Mouse (Mus musculus): ENCODE data around the gene Npff. TPM values are rescaled to one million over a fixed set of nuclear protein-coding genes. Genes with fewer than 3 reads are reported as not detected.

Npff gene
- polyA plus RNA-seq, 1 experiment from 2014 or later: 2.9 TPM

DNA sequence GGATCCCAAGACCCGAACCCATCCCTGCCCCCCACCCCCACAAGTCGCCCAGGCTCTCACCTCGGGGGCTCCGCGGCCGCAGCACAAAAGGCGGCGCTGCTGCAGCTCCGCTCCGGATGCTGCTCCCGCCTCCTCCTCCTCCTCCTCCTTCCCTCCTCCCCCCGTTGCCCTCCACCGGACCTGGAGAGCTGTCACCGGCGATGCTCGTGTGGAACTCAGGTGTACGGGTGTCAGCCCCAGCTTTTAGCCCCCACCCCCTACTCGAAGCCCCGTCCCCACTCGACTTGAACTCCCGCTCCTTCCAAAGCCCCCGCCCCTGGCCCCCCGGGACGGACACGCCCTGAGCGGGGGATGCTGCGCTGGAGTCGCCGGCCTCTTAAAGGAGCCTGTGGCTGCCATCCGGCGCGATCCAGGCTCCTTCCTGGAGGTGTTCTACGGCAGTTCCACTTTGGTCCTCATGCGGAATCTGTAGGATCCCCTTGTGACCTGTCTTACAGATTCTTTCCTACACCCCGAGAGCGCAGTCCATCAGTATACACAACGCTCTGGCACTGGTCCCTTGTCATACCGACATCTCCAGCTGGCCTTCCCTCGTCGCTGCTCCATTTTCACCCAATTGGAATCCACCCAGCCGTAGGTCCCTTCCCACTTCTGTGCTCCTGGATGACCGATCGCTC lies 7.9 kb downstream of the Npff start, which contains the start of gene Map3k12:
Gene Map3k12, minus strand, starts transcription at position 337 of the 677 bp plus-strand sequence.
- Histone ChIP-seq H3K36me3 (ENCODE audit: control insufficient read depth, insufficient read depth) (no peaks in the 10 kb centered on the region), H3K27me3 (replicated peaks; ENCODE audit: control insufficient read depth, insufficient read depth, low read length) (no peaks in the 10 kb centered on the region), H3K9me3 (ENCODE audit: control insufficient read depth, low read length) (no peaks in the 10 kb centered on the region), H3K4me2 (ENCODE audit: low read length) (peak within 1 kb of the TSS; percentile 96), H3K27ac (ENCODE audit: low read length) (peak within 1 kb of the TSS; percentile 100), H3K9ac (replicated peaks; ENCODE audit: low read depth, low read length) (peak within 1 kb of the TSS; percentile 90), H3K4me1 (replicated peaks; ENCODE audit: control insufficient read depth, insufficient read depth, low read length) (peaks cover 53% of the 10 kb centered on the region), H3K4me3 (replicated peaks; ENCODE audit: low read length) (peak within 1 kb of the TSS; percentile 73)
- ATAC-seq: peak; percentile 14
- under 1% methylated on average over 43 of the region's 43 CpGs for WGBS

DNA sequence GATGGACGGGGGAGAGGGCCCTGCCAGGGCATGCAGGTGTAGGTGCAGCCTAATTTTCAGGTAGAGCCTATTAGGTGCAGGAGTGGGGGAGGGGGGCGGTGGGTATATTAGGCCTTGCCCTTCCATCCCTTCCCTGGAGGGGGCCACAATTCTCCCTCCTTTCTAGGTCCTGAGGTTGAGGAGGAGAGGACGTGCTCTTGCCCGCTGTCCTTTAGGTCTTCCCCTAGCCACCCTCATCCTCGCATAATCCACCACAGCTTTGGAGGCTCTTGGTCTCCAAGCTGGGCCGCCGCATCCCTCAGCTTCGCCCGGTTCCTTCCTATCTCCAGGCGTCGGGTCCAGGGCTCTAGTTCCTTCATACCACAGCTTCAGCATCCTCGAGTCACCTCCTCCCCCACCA lies 8.4 kb downstream of the Npff start:
- WGBS: 2% methylated on average over 9 of the region's 12 CpGs
- ATAC-seq: no peak
- peak overlapping the region; percentile 100 for H3K27ac ChIP-seq (ENCODE audit: low read length)
- no peaks in the 10 kb centered on the region for H3K36me3 ChIP-seq (ENCODE audit: control insufficient read depth, insufficient read depth)
- no peaks in the 10 kb centered on the region for H3K27me3 ChIP-seq (replicated peaks; ENCODE audit: control insufficient read depth, insufficient read depth, low read length)
- peak overlapping the region; percentile 73 for H3K4me3 ChIP-seq (replicated peaks; ENCODE audit: low read length)
- peaks cover 59% of the 10 kb centered on the region for H3K4me1 ChIP-seq (replicated peaks; ENCODE audit: control insufficient read depth, insufficient read depth, low read length)
- peak overlapping the region; percentile 90 for H3K9ac ChIP-seq (replicated peaks; ENCODE audit: low read depth, low read length)
- peak overlapping the region; percentile 96 for H3K4me2 ChIP-seq (ENCODE audit: low read length)
- H3K9me3 ChIP-seq (ENCODE audit: control insufficient read depth, low read length): no peaks in the 10 kb centered on the region

DNA sequence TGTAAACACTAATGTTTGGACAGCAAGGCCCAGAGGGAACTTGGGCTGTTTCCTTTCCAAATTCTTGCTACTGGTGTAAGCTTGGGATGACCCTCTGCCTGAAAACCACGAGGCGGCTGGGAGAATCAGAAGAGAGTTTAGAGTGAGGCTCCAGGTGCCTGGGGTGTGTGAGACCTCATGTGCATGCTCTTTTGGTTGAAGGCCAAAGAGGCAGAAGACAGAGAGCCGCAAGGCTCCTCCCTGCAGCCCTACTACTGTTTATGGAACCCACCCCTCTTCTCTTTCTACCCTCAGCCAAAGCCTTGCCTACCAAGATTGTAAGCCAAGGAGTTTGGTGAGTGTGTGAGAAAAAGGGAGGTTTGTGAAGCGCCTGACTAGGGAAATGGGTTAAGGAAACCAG lies 9.0 kb downstream of the Npff start:
- Histone ChIP-seq H3K4me1 (replicated peaks; ENCODE audit: control insufficient read depth, insufficient read depth, low read length) (peaks cover 64% of the 10 kb centered on the region), H3K4me2 (ENCODE audit: low read length) (peak overlapping the region; percentile 96), H3K9ac (replicated peaks; ENCODE audit: low read depth, low read length) (peak overlapping the region; percentile 90), H3K4me3 (replicated peaks; ENCODE audit: low read length) (peak overlapping the region; percentile 73), H3K27ac (ENCODE audit: low read length) (peak overlapping the region; percentile 100), H3K9me3 (ENCODE audit: control insufficient read depth, low read length) (no peaks in the 10 kb centered on the region), H3K27me3 (replicated peaks; ENCODE audit: control insufficient read depth, insufficient read depth, low read length) (no peaks in the 10 kb centered on the region), H3K36me3 (ENCODE audit: control insufficient read depth, insufficient read depth) (no peaks in the 10 kb centered on the region)
- ATAC-seq: no peak
- 38% methylated on average over 4 of the region's 4 CpGs for WGBS

DNA sequence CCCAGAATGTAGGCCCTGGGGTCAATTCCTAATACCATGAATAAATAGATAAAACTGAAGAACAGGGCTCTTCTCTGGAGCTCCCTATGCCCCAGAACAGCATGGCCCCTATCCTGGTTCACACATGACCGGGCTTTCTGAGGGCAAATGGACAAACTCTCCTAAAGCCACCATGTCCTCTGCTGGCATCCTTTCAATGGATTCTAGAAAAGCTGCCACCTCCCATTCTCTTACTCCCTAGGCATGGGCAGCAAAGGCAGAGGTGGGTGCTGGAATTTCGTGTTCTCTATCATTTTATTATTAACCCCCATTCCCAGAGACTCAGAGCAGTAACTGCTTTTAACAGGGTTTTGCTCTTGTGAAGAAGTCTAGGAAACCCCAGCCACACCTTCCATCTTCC lies 9.5 kb downstream of the Npff start:
- no peak overlapping the region for H3K27ac ChIP-seq (ENCODE audit: low read length)
- H3K4me2 ChIP-seq (ENCODE audit: low read length): peak overlapping the region; percentile 96
- H3K36me3 ChIP-seq (ENCODE audit: control insufficient read depth, insufficient read depth): no peaks in the 10 kb centered on the region
- H3K4me3 ChIP-seq (replicated peaks; ENCODE audit: low read length): peak overlapping the region; percentile 73
- no peak for ATAC-seq
- 85% methylated on average over 2 of the region's 2 CpGs for WGBS
- H3K27me3 ChIP-seq (replicated peaks; ENCODE audit: control insufficient read depth, insufficient read depth, low read length): no peaks in the 10 kb centered on the region
- H3K9ac ChIP-seq (replicated peaks; ENCODE audit: low read depth, low read length): no peak overlapping the region
- H3K4me1 ChIP-seq (replicated peaks; ENCODE audit: control insufficient read depth, insufficient read depth, low read length): peaks cover 66% of the 10 kb centered on the region
- H3K9me3 ChIP-seq (ENCODE audit: control insufficient read depth, low read length): no peaks in the 10 kb centered on the region

DNA sequence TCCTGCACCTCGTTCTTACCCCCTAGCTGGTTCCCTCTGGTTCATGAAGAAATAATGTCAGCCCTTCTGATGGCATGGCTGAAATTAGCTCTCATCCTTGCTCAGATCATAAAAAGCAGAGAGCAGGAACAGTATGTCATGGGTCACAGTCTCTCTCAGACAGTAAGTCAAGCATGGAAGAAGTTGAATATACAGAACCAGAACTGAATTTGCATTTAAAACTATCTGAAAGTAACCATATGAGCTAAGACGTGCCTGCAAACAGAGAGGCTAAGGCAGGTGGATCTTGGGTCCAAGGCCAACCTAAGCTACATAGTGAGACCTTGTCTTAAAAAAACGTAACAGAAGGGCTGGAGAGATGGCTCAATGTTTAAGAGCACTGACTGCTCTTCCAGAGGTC lies 11.7 kb downstream of the Npff start:
- Histone ChIP-seq H3K9ac (replicated peaks; ENCODE audit: low read depth, low read length) (no peak overlapping the region), H3K4me3 (replicated peaks; ENCODE audit: low read length) (no peak overlapping the region), H3K27me3 (replicated peaks; ENCODE audit: control insufficient read depth, insufficient read depth, low read length) (no peaks in the 10 kb centered on the region), H3K27ac (ENCODE audit: low read length) (no peak overlapping the region), H3K4me1 (replicated peaks; ENCODE audit: control insufficient read depth, insufficient read depth, low read length) (peaks cover 71% of the 10 kb centered on the region), H3K9me3 (ENCODE audit: control insufficient read depth, low read length) (no peaks in the 10 kb centered on the region), H3K36me3 (ENCODE audit: control insufficient read depth, insufficient read depth) (no peaks in the 10 kb centered on the region), H3K4me2 (ENCODE audit: low read length) (no peak overlapping the region)
- ATAC-seq: no peak
- WGBS: 86% methylated on average over 3 of the region's 3 CpGs

DNA sequence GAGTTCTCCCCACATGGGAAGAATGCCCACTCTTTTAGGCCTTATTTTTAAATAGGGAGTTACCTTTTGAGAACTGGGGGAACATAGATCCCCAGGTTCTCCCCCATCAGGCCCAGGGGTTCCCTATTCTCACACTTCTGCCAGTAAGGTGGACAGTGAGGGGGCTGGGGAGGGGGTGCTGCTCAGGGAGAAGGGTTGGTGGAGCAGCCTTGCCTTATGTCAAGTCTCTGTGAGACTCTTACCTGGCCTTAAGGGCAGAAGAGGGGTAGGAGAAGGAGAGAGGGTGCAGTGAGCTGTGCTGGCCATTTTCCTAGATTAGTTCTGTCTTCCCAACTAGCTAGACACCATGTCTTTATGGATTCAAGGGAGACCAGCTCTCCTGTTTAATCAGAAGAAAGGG lies 12.3 kb downstream of the Npff start:
- no peak for ATAC-seq
- H3K9me3 ChIP-seq (ENCODE audit: control insufficient read depth, low read length): no peaks in the 10 kb centered on the region

DNA sequence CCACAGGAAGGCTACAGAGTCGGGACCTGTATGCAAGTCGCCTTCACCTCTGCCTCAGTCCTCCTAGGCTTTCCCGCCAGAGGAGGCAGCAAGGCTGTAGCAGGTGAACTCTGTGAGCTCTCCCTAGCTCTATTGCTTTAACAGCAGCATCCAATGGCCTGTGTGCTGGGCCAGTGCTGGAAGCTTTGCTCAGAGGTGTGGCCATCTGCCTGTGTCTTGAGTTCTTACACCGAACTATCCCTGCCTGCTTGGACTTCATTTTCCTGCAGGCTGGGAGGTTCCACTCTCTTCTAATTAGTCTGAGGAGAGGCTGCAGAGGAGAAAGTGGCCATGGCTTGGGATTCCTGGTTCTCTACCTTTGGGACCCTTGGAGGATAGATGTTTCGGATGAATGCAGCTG lies 12.7 kb downstream of the Npff start:
- Histone ChIP-seq H3K4me1 (replicated peaks; ENCODE audit: control insufficient read depth, insufficient read depth, low read length) (peaks cover 71% of the 10 kb centered on the region), H3K36me3 (ENCODE audit: control insufficient read depth, insufficient read depth) (peaks cover 3% of the 10 kb centered on the region), H3K27ac (ENCODE audit: low read length) (no peak overlapping the region), H3K9ac (replicated peaks; ENCODE audit: low read depth, low read length) (no peak overlapping the region), H3K4me3 (replicated peaks; ENCODE audit: low read length) (no peak overlapping the region), H3K4me2 (ENCODE audit: low read length) (no peak overlapping the region), H3K27me3 (replicated peaks; ENCODE audit: control insufficient read depth, insufficient read depth, low read length) (no peaks in the 10 kb centered on the region), H3K9me3 (ENCODE audit: control insufficient read depth, low read length) (no peaks in the 10 kb centered on the region)
- no peak for ATAC-seq
- 32% methylated on average over 5 of the region's 5 CpGs for WGBS

More for the DNA sequence above, 12.3 kb downstream of the Npff start:
- H3K27me3 ChIP-seq (replicated peaks; ENCODE audit: control insufficient read depth, insufficient read depth, low read length): no peaks in the 10 kb centered on the region
- no peak overlapping the region for H3K4me3 ChIP-seq (replicated peaks; ENCODE audit: low read length)
- H3K4me2 ChIP-seq (ENCODE audit: low read length): no peak overlapping the region
- no peak overlapping the region for H3K27ac ChIP-seq (ENCODE audit: low read length)
- peaks cover 71% of the 10 kb centered on the region for H3K4me1 ChIP-seq (replicated peaks; ENCODE audit: control insufficient read depth, insufficient read depth, low read length)
- peaks cover 2% of the 10 kb centered on the region for H3K36me3 ChIP-seq (ENCODE audit: control insufficient read depth, insufficient read depth)
- H3K9ac ChIP-seq (replicated peaks; ENCODE audit: low read depth, low read length): no peak overlapping the region

DNA sequence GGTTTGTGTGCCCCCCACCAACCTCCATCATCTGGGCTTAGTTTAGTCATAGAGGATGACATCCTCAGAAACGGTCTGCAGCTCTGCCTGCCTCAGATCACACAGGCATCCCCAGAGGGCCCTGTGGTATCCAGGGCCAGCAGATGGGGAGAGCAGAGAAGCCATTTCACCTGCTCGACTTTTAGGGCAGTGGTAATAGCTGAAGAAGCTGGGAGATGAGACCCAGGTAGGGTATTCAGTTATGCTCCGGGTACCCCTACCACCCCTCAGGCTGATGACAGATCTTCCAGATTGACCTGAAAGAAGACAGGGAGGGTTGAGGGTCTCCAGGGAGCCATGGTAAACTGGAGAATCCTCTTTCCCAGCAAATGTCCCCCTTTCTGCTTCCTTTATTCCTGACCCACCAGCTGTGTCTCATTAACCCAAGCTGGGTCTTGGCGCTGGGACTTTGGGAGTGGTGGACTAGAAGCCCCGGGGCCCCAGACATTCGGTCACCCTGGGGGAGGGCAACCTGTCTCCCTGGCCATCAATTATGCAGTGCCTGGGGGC lies 13.4 kb downstream of the Npff start:
- peaks cover 3% of the 10 kb centered on the region for H3K36me3 ChIP-seq (ENCODE audit: control insufficient read depth, insufficient read depth)
- WGBS: 14% methylated on average over 6 of the region's 6 CpGs
- H3K27me3 ChIP-seq (replicated peaks; ENCODE audit: control insufficient read depth, insufficient read depth, low read length): no peaks in the 10 kb centered on the region
- ATAC-seq: no peak
- H3K9me3 ChIP-seq (ENCODE audit: control insufficient read depth, low read length): no peaks in the 10 kb centered on the region
- peaks cover 71% of the 10 kb centered on the region for H3K4me1 ChIP-seq (replicated peaks; ENCODE audit: control insufficient read depth, insufficient read depth, low read length)
- H3K9ac ChIP-seq (replicated peaks; ENCODE audit: low read depth, low read length): no peak overlapping the region
- H3K4me2 ChIP-seq (ENCODE audit: low read length): peak overlapping the region; percentile 65
- no peak overlapping the region for H3K4me3 ChIP-seq (replicated peaks; ENCODE audit: low read length)
- H3K27ac ChIP-seq (ENCODE audit: low read length): peak overlapping the region; percentile 90

DNA sequence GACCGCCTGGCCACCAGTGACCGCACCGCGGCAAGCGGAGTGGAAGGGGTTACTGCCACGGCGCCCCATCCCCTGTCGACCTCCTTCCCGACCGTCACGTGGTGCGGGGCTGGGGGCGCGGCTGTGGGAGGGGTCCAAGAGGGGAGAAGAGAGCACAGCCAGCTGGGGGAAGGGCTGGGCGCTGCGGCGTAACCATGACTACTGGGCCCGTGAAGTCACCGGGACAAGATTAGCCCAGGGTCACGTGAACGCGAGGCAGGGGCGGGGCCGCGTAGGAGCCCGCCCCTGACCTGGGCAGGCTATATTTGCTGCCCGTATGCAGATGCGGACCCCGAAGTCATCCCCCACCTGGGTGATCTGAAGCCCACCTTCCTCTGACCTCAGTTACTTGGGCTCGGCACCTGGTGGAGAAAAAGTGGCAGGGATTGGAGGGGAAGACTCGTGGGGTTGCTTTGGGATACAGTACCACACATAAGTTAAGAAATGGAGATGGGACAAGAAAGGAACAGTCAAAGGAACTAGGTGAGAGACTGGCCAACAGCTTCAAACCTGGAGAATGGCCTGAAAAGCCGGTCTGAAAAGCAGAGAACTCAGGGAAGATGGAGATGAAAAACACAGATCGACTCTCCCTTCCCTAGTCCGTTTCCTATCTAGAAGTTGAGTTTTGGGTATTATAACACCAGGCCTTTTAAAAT lies 14.0 kb downstream of the Npff start:
- peak; percentile 93 for ATAC-seq
- no peaks in the 10 kb centered on the region for H3K27me3 ChIP-seq (replicated peaks; ENCODE audit: control insufficient read depth, insufficient read depth, low read length)
- H3K9me3 ChIP-seq (ENCODE audit: control insufficient read depth, low read length): no peaks in the 10 kb centered on the region
- H3K4me2 ChIP-seq (ENCODE audit: low read length): peak overlapping the region; percentile 65
- 4% methylated on average over 34 of the region's 34 CpGs for WGBS
- H3K4me1 ChIP-seq (replicated peaks; ENCODE audit: control insufficient read depth, insufficient read depth, low read length): peaks cover 67% of the 10 kb centered on the region
- H3K27ac ChIP-seq (ENCODE audit: low read length): peak overlapping the region; percentile 90
- H3K36me3 ChIP-seq (ENCODE audit: control insufficient read depth, insufficient read depth): peaks cover 3% of the 10 kb centered on the region
- H3K4me3 ChIP-seq (replicated peaks; ENCODE audit: low read length): peak overlapping the region; percentile 56
- H3K9ac ChIP-seq (replicated peaks; ENCODE audit: low read depth, low read length): peak overlapping the region; percentile 66

All from forebrain, embryonic 16.5 days (tissue).